Mouse (Mus musculus): Measurements from ENCODE around the gene Mb. TPM values are rescaled to one million over a fixed set of nuclear protein-coding genes. Genes with fewer than 3 reads are reported as not detected.

Mb gene
- total RNA-seq, 2 experiments from 2014 or later, result not detected

DNA sequence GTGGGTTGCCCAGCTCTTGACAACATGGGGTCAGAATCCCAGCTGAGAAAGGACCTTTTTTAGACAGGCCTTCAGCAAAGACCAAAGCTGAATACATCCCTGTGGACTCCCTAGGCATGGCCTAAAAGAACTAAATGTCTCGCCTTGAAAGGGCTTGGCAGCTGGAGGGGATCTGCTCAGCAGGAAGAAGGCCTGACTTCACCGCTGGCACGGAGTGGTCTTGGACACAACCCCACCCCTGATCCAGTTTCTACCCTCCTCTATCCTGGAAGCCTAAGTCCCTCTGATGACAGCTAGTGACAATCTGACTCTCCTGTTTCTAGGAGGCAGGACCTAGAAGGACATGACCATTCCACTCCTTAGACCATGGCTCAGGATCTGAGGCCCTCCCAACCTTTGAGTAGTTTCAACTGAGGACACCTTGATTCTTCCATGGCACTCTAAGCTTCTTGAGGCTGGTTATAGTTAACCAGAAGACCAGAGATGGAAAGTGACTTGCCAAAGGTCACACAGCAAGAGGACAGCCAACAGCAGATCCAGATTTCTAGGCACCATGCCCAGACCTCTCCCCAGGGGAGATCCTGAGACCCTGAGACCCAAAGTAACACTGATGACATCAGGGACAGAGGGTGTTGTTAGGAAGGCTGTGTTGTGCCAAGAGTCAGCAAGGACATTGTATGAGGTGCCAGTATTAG is 47.1 kb downstream of the Mb start:
- intact Hi-C loops (cut with DNase I), result no loop called here
- no peak for DNase-seq (ENCODE audit: low spot score in 2 of 2)

DNA sequence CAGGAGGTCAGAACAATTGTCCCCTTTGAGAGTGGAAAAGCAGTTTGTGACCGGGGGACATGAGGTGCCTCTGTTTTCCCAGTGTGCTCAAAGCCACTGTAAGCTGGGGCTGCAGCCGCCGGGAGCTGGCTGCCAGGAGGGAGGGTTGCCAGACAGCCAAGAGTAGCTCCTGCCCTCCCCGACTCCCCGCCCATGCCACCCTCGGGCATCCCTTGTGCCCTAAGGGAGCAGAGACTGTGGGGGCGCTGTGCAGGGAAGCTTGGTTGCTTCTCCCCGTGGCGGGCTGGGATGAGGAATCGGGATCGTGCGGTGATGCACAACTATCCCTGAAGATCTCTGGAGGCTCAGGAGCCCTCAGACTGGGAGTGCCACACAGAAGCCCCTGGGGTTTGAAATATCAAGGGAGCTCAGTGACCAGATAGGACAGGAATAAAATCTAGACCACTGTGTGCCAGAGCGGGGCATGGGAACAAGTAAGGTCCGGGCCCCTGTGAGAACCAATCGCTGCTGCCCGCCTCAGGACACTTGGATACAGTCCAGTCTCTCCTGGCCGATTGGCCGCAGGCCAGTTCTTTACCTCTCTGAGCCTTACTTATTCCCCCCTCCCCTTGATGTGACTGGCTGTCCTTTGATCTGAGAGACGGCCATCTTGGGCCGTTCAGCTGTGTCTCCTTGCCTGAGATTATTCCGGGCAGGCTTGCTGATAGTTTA is 51.4 kb downstream of the Mb start:
- intact Hi-C loops (cut with DNase I), result no loop called here
- peak in 1 of 2 experiments; percentile 47 for DNase-seq (ENCODE audit: low spot score in 2 of 2)

DNA sequence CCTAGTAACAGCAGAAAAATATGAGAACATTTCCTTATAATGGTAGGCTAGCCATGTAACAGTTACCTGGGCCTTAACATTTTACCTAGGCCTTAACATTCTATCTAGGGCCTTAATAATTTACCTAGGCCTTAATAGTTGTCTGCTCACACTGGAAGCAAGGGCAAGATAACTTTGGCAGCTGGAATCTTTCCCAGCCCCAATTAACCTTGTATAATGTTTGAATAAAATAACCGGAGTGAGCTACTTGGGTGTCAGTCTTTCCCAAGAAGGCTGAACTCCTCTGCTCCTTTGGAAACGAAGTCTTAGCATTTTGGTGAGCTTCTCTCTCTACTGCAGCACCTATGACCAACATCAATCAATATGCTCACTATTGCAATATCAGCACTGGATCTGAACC is 52.4 kb downstream of the Mb start:
- intact Hi-C loops (cut with DNase I), result no loop called here
- DNase-seq (ENCODE audit: low spot score in 2 of 2), result no peak

DNA sequence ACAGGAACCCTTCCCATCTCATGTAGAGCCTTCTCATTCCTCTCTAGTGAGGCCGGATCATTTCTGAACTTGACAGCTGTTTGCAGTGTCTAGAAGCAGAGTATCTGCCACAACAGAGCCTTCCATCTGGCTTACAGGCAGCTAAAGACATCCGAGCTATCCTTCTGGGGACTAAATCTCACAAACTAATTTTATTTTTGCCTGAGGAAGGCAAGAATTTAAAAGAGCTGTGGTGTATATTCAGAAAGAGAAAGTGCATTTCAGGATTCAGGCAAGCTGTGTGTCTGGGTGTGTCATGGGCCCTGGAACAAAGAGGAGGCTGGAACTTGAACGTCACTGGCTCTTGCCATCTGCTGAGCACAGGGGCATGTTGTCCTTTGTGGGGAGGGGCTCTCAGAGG is 56.1 kb downstream of the Mb start:
- peak in 1 of 2 experiments; percentile 36 for DNase-seq (ENCODE audit: low spot score in 2 of 2)
- intact Hi-C loops (cut with DNase I), result no loop called here

DNA sequence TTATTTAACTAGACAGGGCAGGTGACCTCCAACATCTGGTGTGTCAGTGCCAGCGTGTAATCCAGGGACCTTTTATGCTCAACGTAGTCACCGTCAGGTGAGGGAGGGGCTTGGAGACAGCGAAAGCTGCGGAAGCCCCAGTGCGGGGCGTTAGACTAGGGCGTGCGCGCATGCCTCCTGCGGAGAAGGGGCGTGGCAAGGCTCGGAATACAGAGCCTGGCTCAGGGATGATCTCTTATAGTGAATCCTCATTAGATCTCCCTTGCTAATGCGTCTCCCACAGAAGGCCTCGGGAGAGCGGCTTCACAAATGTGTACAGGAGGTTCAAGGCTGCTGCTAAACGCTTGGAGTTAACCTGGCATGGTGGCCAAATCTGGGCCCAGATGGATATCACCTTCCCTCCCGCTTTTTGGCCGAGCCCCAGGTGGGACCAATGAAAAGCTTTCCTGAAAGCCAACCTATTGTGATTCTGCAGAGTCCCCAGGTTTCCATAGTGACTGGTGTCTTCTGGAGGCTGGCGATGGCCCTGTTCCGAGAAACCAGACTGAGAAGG is 62.9 kb downstream of the Mb start:
- intact Hi-C loops (cut with DNase I), result no loop called here
- peak; percentile 57 to 58 for DNase-seq (ENCODE audit: low spot score in 2 of 2)

DNA sequence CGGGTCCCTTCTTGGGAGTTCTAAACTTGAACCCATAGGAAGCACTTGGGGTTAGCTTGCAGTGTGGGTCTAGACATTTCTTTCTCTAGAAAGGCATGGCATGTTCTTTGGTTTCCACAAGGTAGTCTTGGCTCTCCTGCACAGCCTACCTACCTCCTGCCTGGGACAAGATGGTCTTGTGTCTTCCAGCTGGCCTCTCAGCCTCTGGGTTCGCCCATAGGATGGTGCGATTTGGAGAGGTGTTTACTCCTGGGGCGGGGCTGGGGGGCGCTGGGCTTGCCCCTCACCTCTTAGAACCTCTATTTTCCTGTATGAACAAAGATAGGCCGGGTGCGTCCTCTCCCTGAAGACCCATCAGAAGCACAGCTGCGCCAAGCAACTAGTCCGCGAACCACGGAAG is 63.3 kb downstream of the Mb start:
- intact Hi-C loops (cut with DNase I), result no loop called here
- DNase-seq (ENCODE audit: low spot score in 2 of 2), result no peak

DNA sequence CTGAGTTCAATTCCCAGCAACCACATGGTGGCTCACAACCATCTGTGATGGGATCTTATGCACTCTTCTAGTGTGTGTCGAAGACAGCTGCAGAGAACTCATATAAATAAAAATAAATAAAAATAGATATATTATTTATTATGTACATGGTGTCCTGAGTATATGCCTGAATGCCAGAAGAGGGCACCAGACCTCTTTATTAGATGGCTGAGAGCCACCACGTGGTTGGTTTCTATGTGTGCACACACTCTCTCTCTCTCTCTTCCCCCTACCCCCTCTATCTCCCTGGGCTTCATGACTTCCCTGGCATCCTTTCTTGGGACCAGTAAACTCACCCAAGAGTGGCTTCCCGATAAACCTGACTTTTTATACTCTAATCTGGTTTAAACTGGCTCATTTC is 67.7 kb downstream of the Mb start:
- no peak for DNase-seq (ENCODE audit: low spot score in 2 of 2)
- intact Hi-C loops (cut with DNase I), result no loop called here

DNA sequence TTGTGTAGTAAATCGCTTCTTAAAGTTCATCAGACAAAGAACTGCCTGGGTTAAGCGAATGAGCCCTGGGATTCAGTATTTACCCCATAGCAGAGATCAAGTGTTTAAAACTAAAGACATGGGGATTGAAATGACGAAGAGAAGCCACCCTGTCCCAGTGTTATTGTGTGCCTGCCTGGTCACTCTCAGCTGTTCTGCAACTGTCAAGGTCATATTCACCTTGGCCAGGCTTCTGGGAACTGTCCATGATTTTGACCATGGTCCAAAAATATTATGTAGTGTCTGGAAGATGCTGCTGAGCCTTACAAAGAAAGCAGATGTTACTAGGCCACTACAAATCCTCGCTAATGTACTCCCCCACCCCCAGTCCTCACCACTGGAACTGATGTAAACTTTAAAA is 70.7 kb downstream of the Mb start:
- no peak for DNase-seq (ENCODE audit: low spot score in 2 of 2)
- intact Hi-C loops (cut with DNase I), result no loop called here

DNA sequence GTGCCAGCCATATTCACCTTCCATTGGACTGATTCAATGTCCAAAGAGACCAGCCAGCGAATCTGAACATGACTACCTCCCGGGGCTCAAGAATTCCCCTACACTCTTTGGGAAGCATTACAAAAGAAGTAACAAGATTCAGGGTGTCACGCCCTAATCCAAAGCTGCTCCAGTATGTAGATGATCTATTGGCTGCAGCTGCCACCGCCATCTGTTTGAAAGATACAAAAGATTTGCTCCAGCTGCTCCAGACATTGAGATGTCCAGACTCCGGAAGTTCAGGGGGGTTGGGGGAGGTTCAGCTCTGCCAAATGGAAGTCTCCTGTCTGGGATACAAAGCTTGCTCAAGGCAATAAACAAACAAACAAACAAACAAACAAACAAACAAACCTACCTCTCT is 73.9 kb downstream of the Mb start:
- intact Hi-C loops (cut with DNase I), result no loop called here
- no peak for DNase-seq (ENCODE audit: low spot score in 2 of 2)

DNA sequence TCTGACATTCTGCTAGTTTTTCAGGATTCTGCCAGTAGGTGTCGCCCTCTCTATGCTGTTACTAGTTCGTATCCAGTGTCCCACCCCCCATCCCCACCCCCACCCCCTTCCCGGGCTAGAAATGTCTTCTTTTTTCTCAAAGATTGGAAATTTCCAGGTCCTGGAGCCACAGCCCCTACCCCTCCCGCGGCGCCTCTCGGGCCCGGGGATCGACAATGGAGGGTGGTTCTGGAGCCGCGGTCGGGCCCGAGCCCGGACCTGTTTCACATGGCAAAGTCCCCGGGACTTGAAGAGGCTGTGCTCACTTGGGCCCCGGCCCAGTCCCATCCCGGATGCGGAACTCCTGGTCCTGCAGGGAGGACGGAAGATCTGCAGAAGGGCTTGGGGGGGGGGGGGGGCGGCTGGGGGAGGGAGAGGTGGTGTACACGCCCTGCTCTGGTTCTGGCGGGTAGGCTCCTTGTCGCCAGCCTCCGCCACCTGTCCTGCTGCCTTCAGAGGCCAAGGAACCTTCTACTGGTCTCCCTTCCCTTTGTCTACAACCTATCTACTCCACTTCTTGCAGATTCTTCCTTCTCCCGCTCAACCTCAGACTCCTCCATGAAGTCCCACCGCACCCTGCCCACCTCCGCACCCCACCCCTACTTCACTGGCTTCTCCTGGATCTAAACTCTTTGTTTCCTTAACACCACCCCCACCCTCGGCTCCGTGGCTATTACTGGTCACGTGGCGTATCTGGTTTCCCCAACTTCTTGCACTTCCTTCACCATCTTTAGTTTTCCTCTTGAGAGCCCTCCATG is 76.4 kb downstream of the Mb start:
- DNase-seq (ENCODE audit: low spot score in 2 of 2), result peak; percentile 50 to 75
- intact Hi-C loops (cut with DNase I), result loop anchor here (5.0 kb wide), 1 partner anchor 383 kb away; no protein-coding TSS in a partner anchor

DNA sequence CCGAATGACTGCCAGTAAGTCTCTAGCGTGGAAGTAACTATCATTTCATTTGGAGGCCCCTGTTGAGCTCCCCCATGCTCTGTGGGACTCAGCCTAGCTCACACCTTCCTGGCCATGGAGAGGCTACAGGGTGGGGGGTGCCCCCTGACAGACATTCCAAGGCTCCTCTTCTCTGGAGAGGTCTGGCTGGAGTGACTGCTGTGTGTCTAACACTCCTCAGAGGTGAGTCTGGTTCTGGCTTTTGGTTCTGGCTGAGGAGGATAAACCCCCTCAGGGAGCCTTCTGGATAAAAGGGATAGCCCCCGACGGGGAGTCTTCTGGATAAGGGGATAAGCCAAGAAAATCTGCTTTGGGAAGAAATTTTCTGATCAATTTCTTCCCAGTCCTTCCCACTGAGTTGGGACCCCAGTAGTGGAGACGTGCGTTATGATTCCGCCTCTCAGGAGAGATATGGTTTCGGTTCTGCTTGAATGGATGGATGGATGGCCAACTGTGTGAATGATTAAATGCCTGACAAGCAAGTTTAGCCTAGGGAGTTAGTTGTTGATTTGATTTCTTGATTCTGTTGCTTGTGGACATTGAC is 77.1 kb downstream of the Mb start:
- DNase-seq (ENCODE audit: low spot score in 2 of 2), result no peak
- intact Hi-C loops (cut with DNase I), result loop anchor here (5.0 kb wide), 1 partner anchor 384 kb away; no protein-coding TSS in a partner anchor

DNA sequence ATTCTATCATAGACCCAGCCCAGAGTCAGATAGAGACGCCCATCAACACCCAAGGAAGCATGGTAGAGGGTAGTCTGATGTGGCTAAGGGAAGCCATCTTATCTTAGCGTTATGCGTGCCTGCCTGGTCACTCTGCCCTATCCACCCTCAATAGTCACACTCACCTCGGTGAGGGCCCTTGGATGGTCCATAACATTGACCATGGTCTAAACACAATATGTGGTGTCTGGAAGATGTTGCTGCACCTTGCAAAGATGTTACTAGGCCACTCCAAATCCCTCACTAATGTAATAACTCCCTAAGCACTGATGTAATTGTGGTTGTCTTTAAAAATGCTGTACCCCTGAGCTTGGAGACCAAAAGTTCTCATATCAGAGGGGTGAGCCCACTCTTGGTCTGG is 77.8 kb downstream of the Mb start:
- DNase-seq (ENCODE audit: low spot score in 2 of 2), result no peak
- intact Hi-C loops (cut with DNase I), result loop anchor here (5.0 kb wide), 1 partner anchor 385 kb away; no protein-coding TSS in a partner anchor

Other genes with a start within 250 kb of the Mb start
- gene Zfp251, start 179.2 kb downstream of the Mb start, total RNA-seq (2021), result 10 to 100 TPM; 46.3 to 48.0 TPM
- gene Zfp7, start 171.4 kb downstream of the Mb start, total RNA-seq (2021), result 1 to 10 TPM; 8.0 to 8.6 TPM
- gene Gm49527, start 171.3 kb downstream of the Mb start, total RNA-seq (2021), result under 1 TPM in 1 of 2 experiments, not detected in 1; 0.86 TPM
- 1 to 10 TPM; 4.7 to 4.9 TPM for gene Zfp647, start 125.2 kb downstream of the Mb start, total RNA-seq (2021)
- gene 1110038F14Rik, start 102.2 kb downstream of the Mb start, total RNA-seq (2021), result 10 to 100 TPM; 25.5 to 26.8 TPM
- gene Apol6, start 5.9 kb downstream of the Mb start, total RNA-seq (2021), result under 1 TPM; 0.27 to 0.49 TPM

Data from left cerebral cortex, postnatal 36 days (tissue).